Mouse (Mus musculus) bone marrow macrophage, adult 2 months (primary cell): Measurements from ENCODE around the gene Fbxo42.

Experiments
- CTCF ChIP-seq: IDR thresholded peaks from 2 replicates; pipeline ENCODE4 v1.5.1; 2012; ENCODE audit warnings: low read depth, mild to moderate bottlenecking, low read length, moderate library complexity
- POLR2A ChIP-seq: IDR thresholded peaks from 2 replicates; pipeline ENCODE4 v1.6.1; 2012; ENCODE audit warnings: mild to moderate bottlenecking, low read depth, low read length, borderline replicate concordance

- no peak for TF ChIP-seq CTCF
- no peak for TF ChIP-seq POLR2A
These were observed 56.9 kb downstream of the Fbxo42 start for GRCm38 (mm10) chr4:141204580-141205061.
